Comparison of ENCODE assay signal across 8 mouse cellular contexts in genomic region chr15:81236062-81236461, GRCm38 (mm10). TPM values are rescaled to one million over a fixed set of nuclear protein-coding genes. Genes with fewer than 3 reads are reported as not detected.
DNase-seq lines count a peak whose midpoint lies in the region; ATAC-seq and TF ChIP-seq lines count a peak whose summit lies in the region.

No protein-coding gene starts in this region.

- no peak for DNase-seq in heart, adult 8-10 months (ENCODE audit: low spot score)
- peak; percentile 29 for DNase-seq in right cerebral cortex, adult 18-20 months
- DNase-seq in right cerebral cortex, adult 2 months (ENCODE audit: low spot score in 2 of 2): no peak
- no peak for DNase-seq in liver, embryonic 14.5 days (ENCODE audit: low read depth in 3 of 3, low spot score in 3 of 3)
- DNase-seq in left cerebral cortex, postnatal 10 days (ENCODE audit: extremely low spot score in 1 of 2, low spot score in 2 of 2): no peak
- no peak for DNase-seq in T-cell, adult 2 months (ENCODE audit: low spot score)

- H3K4me3 ChIP-seq in heart, embryonic 11.5 days (ENCODE audit: low read depth, low read length): peak overlapping the region; percentile 45
- no peak overlapping the region; a peak in 1 of 4 replicates for H3K4me3 ChIP-seq in liver, embryonic 14.5 days (ENCODE audit: insufficient read depth in 1 of 2, low read depth in 2 of 2, low read length in 2 of 2)

- H3K27ac ChIP-seq in heart, embryonic 11.5 days (ENCODE audit: low read depth, low read length): no peak overlapping the region
- no peak overlapping the region for H3K27ac ChIP-seq in liver, embryonic 14.5 days

- no peak for TF ChIP-seq EP300 in liver, embryonic 14.5 days (IDR thresholded peaks at IDR 0.05; ENCODE audit: low read depth)

- 2% methylated on average over 8 of the region's 8 CpGs for WGBS in heart, embryonic 11.5 days (ENCODE audit: insufficient replicate concordance)
- 8% methylated on average over 8 of the region's 8 CpGs for WGBS in liver, embryonic 14.5 days (ENCODE audit: insufficient replicate concordance)

- no peak for ATAC-seq in heart, embryonic 11.5 days (replicated peaks; ENCODE audit: insufficient number of reproducible peaks, low FRiP score, low TSS enrichment)
- no peak for ATAC-seq in liver, embryonic 14.5 days (ENCODE audit: insufficient read depth)
- ATAC-seq in cerebellum, adult (ENCODE audit: insufficient number of reproducible peaks, low FRiP score, low TSS enrichment): no peak

- H3K9ac ChIP-seq in heart, embryonic 11.5 days (ENCODE audit: low read depth, low read length): peak overlapping the region; percentile 68; the same call in 1 of the 2 replicates
- H3K9ac ChIP-seq in liver, embryonic 14.5 days (replicated peaks): no peak overlapping the region

- intact Hi-C loops in left cerebral cortex, postnatal 10 days (cut with DNase I): loop anchor here (5.0 kb wide), 1 partner anchor 66 kb away; no protein-coding TSS in a partner anchor

- peaks cover 14% of the 10 kb centered on the region for H3K27me3 ChIP-seq in heart, embryonic 11.5 days (ENCODE audit: control insufficient read depth, insufficient read depth, low read length)
- H3K27me3 ChIP-seq in liver, embryonic 14.5 days (ENCODE audit: control insufficient read depth, insufficient read depth, low read length): peaks cover 14% of the 10 kb centered on the region

- H3K4me1 ChIP-seq in heart, embryonic 11.5 days (ENCODE audit: control insufficient read depth, insufficient read depth, low read length): peaks cover 12% of the 10 kb centered on the region; the same call in 1 of the 2 replicates
- no peaks in the 10 kb centered on the region for H3K4me1 ChIP-seq in liver, embryonic 14.5 days (replicated peaks; ENCODE audit: control insufficient read depth in 2 of 2, insufficient read depth in 2 of 2, low read length in 1 of 2)

- H3K4me2 ChIP-seq in heart, embryonic 11.5 days: peak overlapping the region; percentile 87
- peak overlapping the region; percentile 48 for H3K4me2 ChIP-seq in liver, embryonic 14.5 days (ENCODE audit: low read depth)

- no peaks in the 10 kb centered on the region for H3K36me3 ChIP-seq in heart, embryonic 11.5 days (ENCODE audit: control insufficient read depth, insufficient read depth, low read length)
- H3K36me3 ChIP-seq in liver, embryonic 14.5 days (replicated peaks; ENCODE audit: control insufficient read depth, insufficient read depth, low read depth): no peaks in the 10 kb centered on the region

- TF ChIP-seq CTCF in liver, embryonic 14.5 days (IDR thresholded peaks at IDR 0.05; ENCODE audit: low read depth): no peak

- H3K9me3 ChIP-seq in heart, embryonic 11.5 days (replicated peaks; ENCODE audit: control insufficient read depth, low read length): no peaks in the 10 kb centered on the region
- no peaks in the 10 kb centered on the region for H3K9me3 ChIP-seq in liver, embryonic 14.5 days (ENCODE audit: control insufficient read depth, low read length)

RNA-seq across cellular contexts. Expression of gene Mchr1, which starts 0.8 kb away (rescaled TPM):
- polyA plus RNA-seq in heart, embryonic 11.5 days (2014; fragmentation: Nextera tagmentation; extraction: Ambion mirVana): 0.15 TPM in 1 of 2 replicates, not detected in the other
- total RNA-seq in heart, adult 8-10 months (2022): not detected
- polyA plus RNA-seq in liver, embryonic 14.5 days (2012; rRNA removed): not detected in 2 replicates
- 0.11 TPM in 1 of 2 replicates, not detected in the other for polyA plus RNA-seq in liver, embryonic 14.5 days (2014; fragmentation: Nextera tagmentation; extraction: Ambion mirVana)
- 10 to 100 TPM; 12.9 to 16.9 TPM for total RNA-seq in left cerebral cortex, postnatal 10 days (2021)

RNA-seq across cellular contexts. Expression of gene Mrtfa, which starts 45.5 kb away (rescaled TPM):
- polyA plus RNA-seq in heart, embryonic 11.5 days (2014; fragmentation: Nextera tagmentation; extraction: Ambion mirVana): 15.3 and 20.9 TPM in 2 replicates
- total RNA-seq in heart, adult 8-10 months (2022): 1 to 10 TPM; 5.4 to 7.4 (median 6.7) TPM
- polyA plus RNA-seq in liver, embryonic 14.5 days (2012; rRNA removed): 3.4 and 4.3 TPM in 2 replicates
- polyA plus RNA-seq in liver, embryonic 14.5 days (2014; fragmentation: Nextera tagmentation; extraction: Ambion mirVana): 4.3 and 4.8 TPM in 2 replicates
- total RNA-seq in left cerebral cortex, postnatal 10 days (2021): 10 to 100 TPM; 43.7 to 47.8 TPM

Comparison
In these comparisons a context has a peak if more than half of its experiments do, and no peak if none do; other contexts are left out.
1. RNA of gene Mchr1, which starts 0.8 kb away (total RNA-seq): 12.9 to 16.9 TPM in left cerebral cortex, postnatal 10 days; not detected in heart, adult 8-10 months; every median in the first group is over 10 times any median in the second.
2. RNA of gene Mrtfa, which starts 45.5 kb away (total RNA-seq): 43.7 to 47.8 TPM in left cerebral cortex, postnatal 10 days; 5.4 to 7.4 TPM in heart, adult 8-10 months; every median in the first group is over 4 times any median in the second.